Mouse (Mus musculus) hindbrain, embryonic 15.5 days (tissue): ENCODE data around the gene Tmem210. TPM values are rescaled to one million over a fixed set of nuclear protein-coding genes. Genes with fewer than 3 reads are reported as not detected.

Source experiments
- ATAC-seq: fragments of 200-750 bp; cut with Nextera tagmentation; 2 replicates; pipeline ENCODE4 v1.8.0; 2017; ENCODE audit warnings: low read depth, moderate number of reproducible peaks, moderate TSS enrichment; ENCODE audit not compliant: low FRiP score
- H3K27ac ChIP-seq: fragments of 300-500 bp; sonication (generic); replicated peaks from 2 replicates; pipeline ENCODE4 v1.5.1; 2015; ENCODE audit warnings: mild to moderate bottlenecking, inconsistent platforms
- H3K27me3 ChIP-seq: fragments of 300-500 bp; sonication (generic); 2 replicates; pipeline ENCODE4 v1.6.1; 2015; ENCODE audit warnings: control low read depth, inconsistent platforms
- H3K36me3 ChIP-seq: fragments of 300-500 bp; sonication (generic); 2 replicates; pipeline ENCODE4 v1.6.1; 2015; ENCODE audit warnings: control low read depth, inconsistent platforms
- H3K4me1 ChIP-seq: fragments of 300-500 bp; sonication (generic); replicated peaks from 2 replicates; pipeline ENCODE4 v1.6.1; 2015; ENCODE audit warnings: control low read depth, inconsistent platforms
- H3K4me2 ChIP-seq: fragments of 300-500 bp; sonication (generic); 2 replicates; pipeline ENCODE4 v1.6.1; 2015; ENCODE audit warnings: moderate library complexity, mild to moderate bottlenecking, inconsistent platforms
- H3K4me3 ChIP-seq: fragments of 300-500 bp; sonication (generic); 2 replicates; pipeline ENCODE4 v1.5.1; 2015; ENCODE audit warnings: mild to moderate bottlenecking, inconsistent platforms
- H3K9ac ChIP-seq: fragments of 300-500 bp; sonication (generic); 2 replicates; pipeline ENCODE4 v1.6.1; 2015; ENCODE audit warnings: inconsistent platforms
- H3K9me3 ChIP-seq: fragments of 300-500 bp; sonication (generic); 2 replicates; pipeline ENCODE4 v1.6.1; 2016; ENCODE audit warnings: control low read depth, inconsistent platforms
- WGBS: fragments of 180-500 bp; shearing (Covaris S2); methylation state at CpG from one replicate; pipeline ENCODE4 v1.1.7; 2015; 5-methylcytosine and 5-hydroxymethylcytosine counted together
- polyA plus RNA-seq: library from polyadenylated mRNA; unstranded; fragments of >200 nt; fragmentation: Nextera tagmentation; extraction: Ambion mirVana; gene quantifications from 2 replicates; pipeline ENCODE4 v1.2.1, GENCODE M21; 2015

The Tmem210 gene
- polyA plus RNA-seq, 1 experiment from 2014 or later, result not detected

- no peak for ATAC-seq
- Histone ChIP-seq H3K27ac (peak overlapping the region; percentile 73), H3K36me3 (peaks cover 17% of the 10 kb centered on the region; the same call in 1 of the 2 replicates), H3K27me3 (no peaks in the 10 kb centered on the region), H3K4me2 (peak overlapping the region; percentile 94), H3K9me3 (no peaks in the 10 kb centered on the region), H3K9ac (no peak overlapping the region), H3K4me1 (peaks cover 72% of the 10 kb centered on the region), H3K4me3 (peak overlapping the region; percentile 10; the same call in 1 of the 2 replicates)
Observed at GRCm38 (mm10) chr2:25267241-25267640, 20.7 kb upstream of the Tmem210 start.

- Histone ChIP-seq H3K9ac (no peak overlapping the region), H3K4me1 (peaks cover 74% of the 10 kb centered on the region), H3K27ac (no peak overlapping the region), H3K27me3 (no peaks in the 10 kb centered on the region), H3K4me3 (no peak overlapping the region), H3K4me2 (no peak overlapping the region; the same call in 1 of the 2 replicates), H3K9me3 (no peaks in the 10 kb centered on the region), H3K36me3 (peaks cover 17% of the 10 kb centered on the region; the same call in 1 of the 2 replicates)
- 71% methylated on average over 4 of the region's 4 CpGs for WGBS
- no peak for ATAC-seq
Observed at GRCm38 (mm10) chr2:25267746-25268309, 20.1 kb upstream of the Tmem210 start.

- Histone ChIP-seq H3K27ac (peak within 1 kb of the TSS; percentile 79), H3K4me3 (peak within 1 kb of the TSS; percentile 87), H3K4me2 (peak within 1 kb of the TSS; percentile 97), H3K27me3 (no peaks in the 10 kb centered on the region), H3K9me3 (no peaks in the 10 kb centered on the region), H3K36me3 (peaks cover 52% of the 10 kb centered on the region), H3K9ac (peak within 1 kb of the TSS; percentile 91), H3K4me1 (peaks cover 56% of the 10 kb centered on the region)
- ATAC-seq, result peak; percentile 96
- under 1% methylated on average over 55 of the region's 55 CpGs for WGBS
Observed at GRCm38 (mm10) chr2:25271827-25272511, 16.0 kb upstream of the Tmem210 start, which contains the start of the genes Ssna1 and Anapc2. Ssna1 (minus strand) TSS chr2:25272438. Anapc2 (plus strand) TSS chr2:25272478.

- Histone ChIP-seq H3K4me3 (peak overlapping the region; percentile 87), H3K27me3 (no peaks in the 10 kb centered on the region), H3K27ac (peak overlapping the region; percentile 79), H3K4me2 (peak overlapping the region; percentile 97), H3K9me3 (no peaks in the 10 kb centered on the region), H3K4me1 (peaks cover 51% of the 10 kb centered on the region), H3K9ac (peak overlapping the region; percentile 91), H3K36me3 (peaks cover 56% of the 10 kb centered on the region)
- 1% methylated on average over 16 of the region's 29 CpGs for whole genome bisulfite sequencing
- peak; percentile 71 for ATAC-seq
Observed at GRCm38 (mm10) chr2:25272515-25272914, 15.4 kb upstream of the Tmem210 start.

GRCm38 (mm10) chr2:25273010-25273409, 14.9 kb upstream of the Tmem210 start:
- Histone ChIP-seq H3K4me1 (peaks cover 46% of the 10 kb centered on the region), H3K27ac (peak overlapping the region; percentile 79), H3K9ac (peak overlapping the region; percentile 91), H3K36me3 (peaks cover 61% of the 10 kb centered on the region), H3K4me2 (peak overlapping the region; percentile 97), H3K4me3 (peak overlapping the region; percentile 87), H3K27me3 (no peaks in the 10 kb centered on the region), H3K9me3 (no peaks in the 10 kb centered on the region)
- no peak for ATAC-seq
- WGBS, result 42% methylated on average over 16 of the region's 16 CpGs

- ATAC-seq, result no peak; the same call in 1 of the 2 replicates
- H3K4me3 ChIP-seq, result no peak overlapping the region
- no peaks in the 10 kb centered on the region for H3K27me3 ChIP-seq
- peaks cover 8% of the 10 kb centered on the region for H3K4me1 ChIP-seq
- 64% methylated on average over 13 of the region's 13 CpGs for WGBS
- H3K36me3 ChIP-seq, result peaks cover 94% of the 10 kb centered on the region
- H3K9ac ChIP-seq, result no peak overlapping the region
- no peaks in the 10 kb centered on the region for H3K9me3 ChIP-seq
- no peak overlapping the region for H3K27ac ChIP-seq
- H3K4me2 ChIP-seq, result no peak overlapping the region
Observed at GRCm38 (mm10) chr2:25278928-25279882, 8.7 kb upstream of the Tmem210 start.

GRCm38 (mm10) chr2:25285551-25285950, 2.4 kb upstream of the Tmem210 start:
- no peak for ATAC-seq
- Histone ChIP-seq H3K4me3 (no peak overlapping the region), H3K9ac (no peak overlapping the region), H3K36me3 (peaks cover 48% of the 10 kb centered on the region), H3K4me1 (peaks cover 22% of the 10 kb centered on the region), H3K9me3 (no peaks in the 10 kb centered on the region), H3K27ac (no peak overlapping the region), H3K27me3 (peaks cover 26% of the 10 kb centered on the region), H3K4me2 (no peak overlapping the region)
- 91% methylated on average over 2 of the region's 2 CpGs for WGBS

DNA sequence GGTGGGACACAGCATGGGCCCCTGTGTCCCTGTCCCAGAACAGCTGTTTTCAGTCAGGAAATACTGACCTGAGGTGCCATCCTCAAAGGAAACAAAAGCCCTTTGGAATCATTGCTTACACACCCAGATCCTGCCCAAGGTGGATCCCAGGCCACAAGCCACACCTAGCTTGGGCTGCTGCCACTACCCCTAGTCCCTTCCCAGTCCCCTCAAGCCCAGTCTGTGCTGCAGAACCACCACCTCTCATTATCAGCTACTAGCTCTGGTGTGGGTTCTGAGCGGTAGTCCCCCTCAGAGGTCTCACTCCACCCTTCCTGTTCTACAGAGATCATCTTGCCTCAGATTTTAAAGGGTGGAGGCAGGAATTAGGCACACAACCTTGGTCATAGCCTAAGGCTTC, 1.6 kb upstream of the Tmem210 start:
- no peak overlapping the region for H3K27ac ChIP-seq
- no peak overlapping the region for H3K9ac ChIP-seq
- H3K9me3 ChIP-seq, result no peaks in the 10 kb centered on the region
- H3K27me3 ChIP-seq, result peaks cover 32% of the 10 kb centered on the region
- H3K4me1 ChIP-seq, result peaks cover 30% of the 10 kb centered on the region
- H3K36me3 ChIP-seq, result peaks cover 41% of the 10 kb centered on the region
- no peak overlapping the region for H3K4me2 ChIP-seq
- 95% methylated on average over 1 of the region's 1 CpGs for WGBS
- ATAC-seq, result no peak
- no peak overlapping the region for H3K4me3 ChIP-seq

- Histone ChIP-seq H3K4me2 (no peak overlapping the region), H3K9me3 (no peaks in the 10 kb centered on the region), H3K36me3 (peaks cover 36% of the 10 kb centered on the region), H3K4me1 (peaks cover 37% of the 10 kb centered on the region), H3K4me3 (no peak overlapping the region), H3K27me3 (peaks cover 39% of the 10 kb centered on the region), H3K9ac (no peak overlapping the region), H3K27ac (no peak overlapping the region)
- no peak for ATAC-seq
- 57% methylated on average over 7 of the region's 7 CpGs for WGBS
Observed at GRCm38 (mm10) chr2:25286837-25287636, 908 bp upstream of the Tmem210 start.

DNA sequence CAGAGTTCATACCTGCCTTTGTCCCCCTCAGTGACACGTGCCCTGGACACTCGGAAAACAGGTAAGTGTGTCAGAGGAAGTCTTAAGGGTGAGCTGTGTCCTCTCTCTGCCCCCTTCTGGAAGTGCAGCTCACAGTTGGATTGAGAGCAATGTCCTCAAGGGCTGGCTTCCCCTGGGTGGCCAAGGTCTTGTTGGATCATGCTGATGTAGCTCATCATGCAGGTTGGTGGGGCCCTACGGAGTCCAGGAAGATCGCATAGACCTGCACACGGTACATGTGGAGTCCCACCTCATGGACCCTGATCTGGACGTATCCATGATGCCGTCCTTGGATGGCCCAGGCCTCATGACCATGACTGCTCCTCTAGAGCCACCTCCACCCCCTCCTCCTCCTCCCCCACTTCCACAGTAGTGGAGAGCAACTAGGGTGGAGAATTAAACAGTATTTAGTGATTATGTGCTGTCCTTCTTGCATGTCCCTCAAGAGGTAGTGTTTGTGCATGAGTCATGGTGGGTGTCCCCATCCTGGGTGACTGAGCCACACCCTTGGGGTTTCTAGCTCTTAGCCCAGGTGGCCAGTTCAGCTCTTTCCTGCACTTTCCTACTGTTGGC, 895 bp downstream of the Tmem210 start:
- peaks cover 19% of the 10 kb centered on the region for H3K36me3 ChIP-seq
- no peak overlapping the region for H3K4me2 ChIP-seq
- no peaks in the 10 kb centered on the region for H3K9me3 ChIP-seq
- peaks cover 57% of the 10 kb centered on the region for H3K27me3 ChIP-seq
- H3K4me3 ChIP-seq, result no peak overlapping the region
- ATAC-seq, result no peak
- no peak overlapping the region for H3K27ac ChIP-seq
- 81% methylated on average over 7 of the region's 7 CpGs for WGBS
- peaks cover 45% of the 10 kb centered on the region for H3K4me1 ChIP-seq
- no peak overlapping the region for H3K9ac ChIP-seq

GRCm38 (mm10) chr2:25289651-25290050, 1.7 kb downstream of the Tmem210 start, which contains the start of gene Lrrc26:
Lrrc26 (plus strand) TSS chr2:25289915.
- no peaks in the 10 kb centered on the region for H3K9me3 ChIP-seq
- peak within 1 kb of the TSS; percentile 53 for H3K27ac ChIP-seq
- peaks cover 45% of the 10 kb centered on the region for H3K4me1 ChIP-seq
- peaks cover 64% of the 10 kb centered on the region for H3K27me3 ChIP-seq
- peak within 1 kb of the TSS; percentile 25 for H3K9ac ChIP-seq
- H3K4me3 ChIP-seq, result peak within 1 kb of the TSS; percentile 29
- H3K36me3 ChIP-seq, result peaks cover 17% of the 10 kb centered on the region
- no peak for ATAC-seq
- 7% methylated on average over 11 of the region's 11 CpGs for WGBS
- peak within 1 kb of the TSS; percentile 62 for H3K4me2 ChIP-seq
